Mouse (Mus musculus) neural tube, postnatal 0 days (tissue): ENCODE measurements around the gene Gm10666. TPM values are rescaled to one million over a fixed set of nuclear protein-coding genes. Genes with fewer than 3 reads are reported as not detected.

Experiments used
- polyA plus RNA-seq: library from polyadenylated mRNA; unstranded; fragments of >200 nt; fragmentation: Nextera tagmentation; extraction: Ambion mirVana; gene quantifications from 2 replicates; pipeline ENCODE4 v1.2.1, GENCODE M21; 2015

The Gm10666 gene
- polyA plus RNA-seq, result not detected in 2 replicates

DNA sequence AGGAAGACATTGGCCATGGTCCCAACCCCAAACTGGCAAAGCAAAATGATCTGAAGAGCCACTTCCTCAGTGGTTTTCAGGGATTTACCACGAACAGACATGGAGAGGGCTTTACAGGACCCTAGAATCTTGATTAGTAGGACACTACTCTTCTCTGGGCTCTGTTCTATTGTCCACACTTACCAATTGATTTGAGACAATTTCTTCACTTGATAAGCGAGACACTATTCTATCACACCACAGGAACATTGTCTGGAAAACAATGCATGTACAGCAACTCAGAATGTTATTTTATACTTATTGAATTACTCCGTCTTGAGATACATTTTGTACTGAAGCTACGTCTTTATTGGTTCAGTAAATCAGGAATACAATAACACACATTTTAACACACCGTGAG is at the start of gene Gm10666:
TSS of gene Gm10666 (minus strand) at position 101 of the 400 bp plus-strand sequence.

DNA sequence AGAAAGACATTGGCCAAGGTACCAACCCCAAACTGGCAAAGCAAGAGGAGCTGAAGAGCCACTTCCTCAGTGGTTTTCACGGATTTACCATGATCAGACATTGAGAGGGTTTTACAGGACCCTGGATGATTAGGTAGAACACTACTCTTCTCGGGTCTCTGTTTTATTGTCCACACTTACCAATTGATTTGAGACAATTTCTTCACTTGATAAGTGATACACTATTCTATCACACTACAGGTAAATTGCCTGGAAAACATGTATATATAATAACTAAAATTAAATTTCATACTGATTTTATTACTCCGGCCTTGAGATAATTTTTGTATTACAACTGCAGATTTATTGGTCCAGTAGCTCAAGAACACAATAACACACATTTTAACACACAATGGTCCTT is 29.4 kb upstream of the Gm10666 start, which contains the start of gene Vmn1r142:
TSS of gene Vmn1r142 (minus strand) at position 101 of the 400 bp plus-strand sequence.

DNA sequence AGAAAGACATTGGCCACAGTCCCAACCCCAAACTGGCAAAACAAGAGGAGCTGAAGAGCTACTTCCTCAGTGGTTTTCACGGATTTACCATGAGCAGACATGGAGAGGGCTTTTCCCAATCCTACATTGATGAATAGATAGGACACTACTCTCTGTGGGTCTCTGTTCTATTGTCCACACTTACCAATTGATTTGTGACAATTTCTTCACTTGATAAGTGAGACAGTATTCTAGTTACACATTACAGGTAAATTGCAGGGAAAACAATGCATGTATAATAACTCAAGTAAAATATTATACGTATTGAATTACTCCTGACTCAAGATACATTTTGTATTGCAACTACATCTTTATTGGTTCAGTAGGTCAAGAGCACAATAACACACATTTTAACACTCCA is 16.4 kb downstream of the Gm10666 start, which contains the start of gene Gm16451:
TSS of gene Gm16451 (minus strand) at position 101 of the 400 bp plus-strand sequence.

Other genes starting within 250 kb of the Gm10666 start
- gene Gm5891, start 213.4 kb downstream of the Gm10666 start, polyA plus RNA-seq, result not detected in 2 replicates
- gene Vmn1r137, start 140.2 kb downstream of the Gm10666 start, polyA plus RNA-seq, result not detected in 2 replicates
- not detected in 2 replicates for gene Vmn1r138, start 105.8 kb downstream of the Gm10666 start, polyA plus RNA-seq
- gene Gm6176, start 78.4 kb downstream of the Gm10666 start, polyA plus RNA-seq, result not detected in 2 replicates
- not detected in 2 replicates for gene Vmn1r139, start 65.7 kb downstream of the Gm10666 start, polyA plus RNA-seq
- gene Gm16451, start 16.5 kb downstream of the Gm10666 start, polyA plus RNA-seq, result not detected in 2 replicates
- gene Vmn1r142, start 29.3 kb upstream of the Gm10666 start, polyA plus RNA-seq, result not detected in 2 replicates
- gene Vmn1r143, start 54.6 kb upstream of the Gm10666 start, polyA plus RNA-seq, result not detected in 2 replicates
- gene Gm8653, start 66.5 kb upstream of the Gm10666 start, polyA plus RNA-seq, result not detected in 2 replicates
- not detected in 2 replicates for gene Gm8453, start 94.7 kb upstream of the Gm10666 start, polyA plus RNA-seq
- not detected in 2 replicates for gene Gm4187, start 195.0 kb upstream of the Gm10666 start, polyA plus RNA-seq
- gene Gm8660, start 236.3 kb upstream of the Gm10666 start, polyA plus RNA-seq, result not detected in 2 replicates